Comparison of ENCODE assay signal across 8 mouse cellular contexts in genomic region chr10:66853258-66853657, GRCm38 (mm10).
DNase-seq lines count a peak whose midpoint lies in the region; ATAC-seq and TF ChIP-seq lines count a peak whose summit lies in the region.

No protein-coding gene starts in this region.

- DNase-seq in CD4-positive, CD25-positive, alpha-beta regulatory T cell, adult 2 months (ENCODE audit: low read depth, low spot score) = peak; percentile 86
- DNase-seq in brain, embryonic 14.5 days (ENCODE audit: low read depth) = peak; percentile 90
- peak; percentile 65 for DNase-seq in fibroblast of lung, adult 2 months (ENCODE audit: low read depth)
- DNase-seq in kidney, postnatal 14 days = peak; percentile 84
- DNase-seq in liver, embryonic 13.5 days = peak; percentile 48
- peak; percentile 74 to 82 for DNase-seq in natural killer cell, adult 2 months (ENCODE audit: low spot score in 2 of 2)

- TF ChIP-seq POLR2A in brain, embryonic 14.5 days (IDR thresholded peaks at IDR 0.05; ENCODE audit: borderline replicate concordance, extremely low read depth, insufficient read depth, insufficient read length, poor library complexity, severe bottlenecking) = no peak

- no peak for ATAC-seq in heart, embryonic 13.5 days (ENCODE audit: extremely low read depth, insufficient number of reproducible peaks, low FRiP score, low TSS enrichment)
- ATAC-seq in liver, embryonic 13.5 days (ENCODE audit: low read depth) = no peak
- no peak for ATAC-seq in stomach, embryonic 14.5 days (ENCODE audit: insufficient number of reproducible peaks, insufficient read depth, low FRiP score, low read depth)

- H3K36me3 ChIP-seq in heart, embryonic 13.5 days = no peaks in the 10 kb centered on the region
- no peaks in the 10 kb centered on the region for H3K36me3 ChIP-seq in liver, embryonic 13.5 days
- no peaks in the 10 kb centered on the region for H3K36me3 ChIP-seq in stomach, embryonic 14.5 days (ENCODE audit: control insufficient read depth, insufficient read depth, low read length)

- peak overlapping the region; percentile 50; the same call in 1 of the 2 replicates for H3K9ac ChIP-seq in heart, embryonic 13.5 days
- no peak overlapping the region for H3K9ac ChIP-seq in liver, embryonic 13.5 days
- H3K9ac ChIP-seq in stomach, embryonic 14.5 days (replicated peaks; ENCODE audit: low read depth, low read length) = no peak overlapping the region

- 10% methylated on average over 13 of the region's 13 CpGs for WGBS in heart, embryonic 13.5 days
- 8% methylated on average over 13 of the region's 13 CpGs for WGBS in liver, embryonic 13.5 days (ENCODE audit: insufficient replicate concordance)
- WGBS in stomach, embryonic 14.5 days = 8% methylated on average over 13 of the region's 13 CpGs

- peak overlapping the region; percentile 33 for H3K4me3 ChIP-seq in heart, embryonic 13.5 days
- H3K4me3 ChIP-seq in liver, embryonic 13.5 days (replicated peaks) = no peak overlapping the region
- H3K4me3 ChIP-seq in stomach, embryonic 14.5 days (ENCODE audit: low read depth, low read length) = no peak overlapping the region

- no peaks in the 10 kb centered on the region for H3K4me1 ChIP-seq in heart, embryonic 13.5 days
- 0 out of 2 replicates have a peak, but pooled peaks cover 3% of the 10 kb centered on the region for H3K4me1 ChIP-seq in liver, embryonic 13.5 days (replicated peaks)
- H3K4me1 ChIP-seq in stomach, embryonic 14.5 days (ENCODE audit: control insufficient read depth, insufficient read depth, low read length) = no peaks in the 10 kb centered on the region

- peak; percentile 90 for TF ChIP-seq CTCF in brain, embryonic 14.5 days (IDR thresholded peaks at IDR 0.05; ENCODE audit: borderline replicate concordance, extremely low read depth, insufficient read depth, insufficient read length)

- H3K27ac ChIP-seq in heart, embryonic 13.5 days (replicated peaks) = no peak overlapping the region
- no peak overlapping the region for H3K27ac ChIP-seq in liver, embryonic 13.5 days
- no peak overlapping the region for H3K27ac ChIP-seq in stomach, embryonic 14.5 days (ENCODE audit: low read length)

- H3K4me2 ChIP-seq in heart, embryonic 13.5 days = peak overlapping the region; percentile 59
- peak overlapping the region; percentile 40 for H3K4me2 ChIP-seq in liver, embryonic 13.5 days
- peak overlapping the region; percentile 17; the same call in 1 of the 2 replicates for H3K4me2 ChIP-seq in stomach, embryonic 14.5 days (replicated peaks; ENCODE audit: low read depth, low read length)

- H3K27me3 ChIP-seq in heart, embryonic 13.5 days (replicated peaks) = no peaks in the 10 kb centered on the region
- no peaks in the 10 kb centered on the region for H3K27me3 ChIP-seq in liver, embryonic 13.5 days
- H3K27me3 ChIP-seq in stomach, embryonic 14.5 days (ENCODE audit: control insufficient read depth, insufficient read depth, low read length) = no peaks in the 10 kb centered on the region

- no peaks in the 10 kb centered on the region; the same call in 1 of the 2 replicates for H3K9me3 ChIP-seq in heart, embryonic 13.5 days
- H3K9me3 ChIP-seq in liver, embryonic 13.5 days (replicated peaks) = no peaks in the 10 kb centered on the region
- no peaks in the 10 kb centered on the region for H3K9me3 ChIP-seq in stomach, embryonic 14.5 days (ENCODE audit: control insufficient read depth, low read depth, low read length)
